Mouse (Mus musculus) testis, postnatal 14 days (tissue): ENCODE results near the gene Iqch.
A peak's percentile ranks its signal among the peaks of the same experiment; 100 is the strongest.

Source experiments
- DNase-seq: peaks from one replicate; pipeline ENCODE4 v3.0.0; 2021; ENCODE audit warnings: low spot score

Iqch gene

DNA sequence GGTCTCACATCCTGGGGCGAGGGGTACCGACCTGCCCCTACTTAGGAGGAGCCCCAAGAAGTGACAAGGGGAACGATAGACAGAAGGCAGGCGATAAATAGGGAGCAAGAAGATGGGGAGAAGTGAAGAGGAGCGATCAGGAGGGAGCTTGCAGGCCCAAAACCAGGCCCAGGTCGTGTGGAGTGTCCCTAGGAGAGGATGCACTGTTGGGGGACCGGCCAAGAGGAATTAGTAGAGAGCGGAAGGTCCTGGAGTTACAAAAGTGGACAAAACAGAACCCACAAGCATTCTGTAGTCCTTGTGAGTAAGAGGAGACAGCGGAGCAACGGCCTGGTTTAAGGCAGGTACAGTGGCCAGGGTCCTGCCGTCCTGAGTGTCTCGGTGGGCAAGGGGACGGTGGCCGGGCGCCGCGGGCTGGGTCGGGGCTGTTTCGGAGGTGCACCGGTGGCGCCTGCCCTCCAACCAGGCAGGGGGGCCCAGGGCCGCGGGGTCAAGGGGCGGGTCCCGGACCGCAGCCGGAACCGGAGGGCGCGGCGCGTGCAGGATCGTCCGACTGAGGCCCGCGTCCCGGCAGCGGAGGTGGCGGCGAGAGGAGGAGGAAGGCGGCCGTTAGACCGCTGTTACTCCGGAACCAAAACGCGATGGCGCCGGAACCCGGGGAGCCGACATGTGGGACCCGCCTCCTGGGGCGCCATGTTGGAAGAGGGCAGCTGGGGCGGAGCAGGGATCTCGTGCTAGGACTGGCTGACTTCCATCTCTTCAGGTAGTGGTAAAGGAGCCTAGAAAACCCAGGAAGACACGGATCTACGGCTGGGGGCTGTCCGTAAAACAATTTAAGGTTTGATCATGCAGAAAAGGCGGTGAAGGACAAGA, 224.8 kb downstream of the Iqch start, which contains the start of gene Map2k5:
TSS of gene Map2k5 (minus strand) at position 633 of the 873 bp plus-strand sequence.
- DNase-seq = peak; percentile 91

DNA sequence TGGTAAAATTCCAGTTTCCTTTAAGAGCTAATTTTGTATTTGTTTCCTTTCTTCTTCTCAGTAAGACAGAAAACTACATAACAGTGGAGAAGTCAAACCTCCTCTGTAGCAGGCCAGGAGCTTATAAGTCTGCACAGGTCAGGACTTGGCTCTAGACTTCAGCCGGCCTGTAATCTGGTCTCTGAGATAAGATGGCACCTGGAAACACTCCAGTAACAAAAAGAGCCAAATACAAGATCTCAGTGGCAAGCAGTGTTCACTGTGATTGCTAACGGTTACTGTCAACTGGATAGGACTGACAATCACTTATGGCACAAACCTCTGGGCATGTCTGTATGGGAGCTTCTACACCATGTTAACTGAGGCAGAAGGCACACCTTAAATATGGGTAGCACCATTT, 229.0 kb downstream of the Iqch start:
- DNase-seq = no peak

DNA sequence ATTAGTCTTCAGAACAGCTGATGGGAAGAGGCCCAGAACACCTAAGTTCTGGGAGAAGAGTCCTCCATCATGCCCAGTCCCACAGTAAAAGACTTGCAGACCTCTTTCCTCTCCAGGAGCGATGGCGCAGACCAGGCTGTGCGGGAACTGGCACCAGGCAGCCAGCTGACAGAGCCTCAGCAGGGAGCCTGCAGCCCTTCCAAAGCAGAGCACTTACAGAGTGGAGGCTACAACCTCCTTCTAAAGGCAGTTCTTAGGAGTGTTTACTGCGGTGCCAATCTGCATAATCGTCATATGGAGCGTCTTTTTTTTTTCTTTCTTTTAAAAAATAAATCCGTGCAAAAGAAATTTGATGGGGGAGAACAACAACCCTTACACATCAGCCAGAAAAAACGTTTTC, 229.8 kb downstream of the Iqch start:
- no peak for DNase-seq
